Mouse (Mus musculus) MN1 (cell line): Measurements from ENCODE around the gene Dclre1a.
"Not testable (repeated sequence)": the region's sequence is repeated elsewhere in the genome, so short reads cannot be mapped to it uniquely, and the experiment has no call there.

Source experiments
- DNase-seq: peaks from one replicate; pipeline ENCODE4 v3.0.0-alpha.2; 2016; ENCODE audit warnings: low spot score

Gene Dclre1a

GRCm38 (mm10) chr19:56548230-56549032, 409 bp upstream of the Dclre1a start, which contains the start of gene Nhlrc2:
Nhlrc2 (plus strand) TSS chr19:56548261.
- peak; percentile 90 for DNase-seq

GRCm38 (mm10) chr19:56546031-56546430, 2.0 kb downstream of the Dclre1a start:
- no peak for DNase-seq

DNA sequence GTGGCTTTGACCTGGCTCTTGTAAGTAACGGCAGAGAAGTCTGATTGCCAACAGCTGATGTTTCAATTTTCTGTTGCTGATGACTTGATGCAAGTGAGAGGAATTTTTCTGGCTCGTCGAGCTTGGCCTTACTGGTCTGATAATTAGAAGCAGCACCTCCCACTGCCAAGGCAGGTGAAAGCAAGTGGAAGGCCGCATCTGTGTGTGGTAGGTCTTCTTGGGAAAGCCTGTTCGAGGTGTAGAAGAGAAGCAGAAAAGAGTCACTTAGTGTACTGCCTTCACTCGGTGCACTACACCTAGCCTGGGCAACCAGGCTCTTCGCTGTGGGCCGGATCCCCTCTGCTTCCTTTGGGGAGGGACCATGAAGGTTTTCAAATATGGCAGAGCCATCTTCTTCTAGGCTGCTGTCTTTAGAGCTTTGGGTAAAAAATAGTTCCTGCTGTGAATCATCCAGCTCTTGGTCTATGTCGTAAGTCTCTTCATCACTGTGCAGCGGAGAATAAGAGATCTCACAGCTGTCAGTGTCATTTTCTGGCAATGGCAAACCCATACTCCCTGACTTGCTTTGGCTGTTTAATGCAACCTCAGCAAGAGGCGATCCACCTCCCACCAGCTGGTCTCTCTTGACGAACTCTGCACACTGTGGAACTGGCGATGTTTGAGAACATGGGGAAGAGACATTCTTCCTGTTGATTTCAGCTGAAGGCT, 3.2 kb downstream of the Dclre1a start:
- DNase-seq = no peak

DNA sequence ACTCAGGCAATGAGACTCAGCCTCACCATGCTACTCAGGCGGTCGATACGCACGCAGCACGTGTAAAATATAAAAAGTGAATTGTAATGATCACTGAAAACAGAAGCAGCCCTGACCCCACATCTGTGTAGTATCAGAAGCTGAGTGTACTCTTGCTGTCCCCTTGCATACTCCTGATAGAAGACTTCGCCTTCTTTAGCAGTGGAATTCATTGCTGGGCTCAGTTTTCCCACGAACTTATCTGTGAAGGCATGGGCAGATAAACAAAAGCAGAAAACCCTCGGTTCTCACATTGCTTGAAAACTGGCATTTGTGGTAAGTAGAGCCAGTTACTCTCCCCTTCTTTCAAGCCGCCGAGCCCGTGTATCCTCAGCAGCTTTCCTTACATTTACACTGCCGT, 4.7 kb downstream of the Dclre1a start:
- DNase-seq = no peak

DNA sequence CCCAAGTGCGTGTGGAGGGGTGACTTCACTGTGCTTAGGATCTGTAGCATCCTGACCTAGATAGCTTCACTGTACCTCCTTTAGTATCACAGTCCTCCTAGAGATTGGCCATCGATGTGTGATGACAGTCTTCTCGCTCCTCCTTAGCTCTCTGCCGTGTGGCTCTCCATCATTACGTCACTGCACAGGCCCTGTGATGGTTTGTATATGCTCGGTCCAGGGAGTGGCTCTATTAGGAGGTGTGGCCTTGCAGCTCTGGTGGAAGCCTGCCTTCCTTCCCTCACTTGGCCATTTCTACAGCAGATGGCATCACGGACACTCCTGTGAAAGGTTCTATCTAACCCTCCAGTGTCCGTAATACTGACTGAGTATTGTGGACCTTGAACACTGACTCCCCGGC, 12.3 kb downstream of the Dclre1a start:
- no peak for DNase-seq

GRCm38 (mm10) chr19:56535064-56535463, 13.0 kb downstream of the Dclre1a start:
- DNase-seq = no peak

GRCm38 (mm10) chr19:56534337-56534736, 13.7 kb downstream of the Dclre1a start:
- DNase-seq = no peak

DNA sequence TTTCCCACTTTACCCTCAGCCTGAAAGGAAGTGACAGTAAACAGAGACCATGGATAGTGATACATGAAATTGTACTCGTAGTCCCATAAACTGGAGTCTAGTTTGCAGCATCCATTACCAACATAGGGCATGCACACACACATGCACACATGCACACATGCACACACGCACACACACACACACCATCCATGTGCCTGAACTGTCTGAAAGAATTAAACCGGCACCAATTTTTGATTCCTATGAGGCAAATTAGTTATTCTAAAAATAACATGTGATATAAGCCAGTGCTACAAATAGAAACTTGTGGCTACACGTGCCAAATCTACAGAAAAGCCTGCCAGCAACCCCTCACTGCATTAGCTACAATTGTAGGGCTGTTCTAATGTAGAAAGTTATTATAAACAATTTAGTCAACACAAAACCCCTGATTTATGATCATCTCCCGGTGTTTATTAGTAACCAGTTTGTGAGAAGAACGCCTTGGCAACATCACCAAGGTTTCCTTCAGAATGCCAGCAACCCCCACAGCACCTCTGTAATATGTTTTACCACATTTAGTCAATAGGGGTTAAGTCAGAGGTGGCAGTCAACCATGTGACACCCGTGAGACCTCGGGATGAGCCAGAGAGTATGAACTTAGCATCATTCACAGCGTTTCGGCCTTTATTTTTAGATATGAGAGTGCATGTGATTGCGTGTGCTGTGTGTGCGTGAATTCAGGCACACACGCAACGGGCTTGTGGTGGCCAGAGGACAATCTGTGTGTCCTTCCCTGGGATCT, 14.5 kb downstream of the Dclre1a start:
- DNase-seq = no peak

- DNase-seq = no peak
Measured at GRCm38 (mm10) chr19:56531251-56531650, 16.8 kb downstream of the Dclre1a start.

DNA sequence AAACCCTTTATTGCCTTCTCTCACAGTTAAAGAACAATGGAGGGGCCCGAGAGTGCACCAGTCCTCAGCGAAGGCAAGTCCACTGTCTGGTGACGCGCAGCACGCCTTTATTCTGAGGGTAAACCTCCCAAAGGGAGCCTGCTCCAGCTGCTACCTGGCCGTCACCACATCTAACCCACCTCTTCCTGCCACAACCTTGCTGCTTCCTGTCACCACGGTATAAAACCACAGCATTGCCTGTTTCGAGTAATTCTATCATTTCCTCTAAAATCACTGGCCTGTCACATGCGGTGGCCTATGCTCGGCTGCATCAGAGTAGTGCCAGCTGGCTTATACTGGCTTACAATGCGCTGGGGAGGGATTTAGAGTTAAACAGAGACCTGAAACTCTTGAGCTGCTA, 17.5 kb downstream of the Dclre1a start:
- not testable (repeated sequence) for DNase-seq

DNA sequence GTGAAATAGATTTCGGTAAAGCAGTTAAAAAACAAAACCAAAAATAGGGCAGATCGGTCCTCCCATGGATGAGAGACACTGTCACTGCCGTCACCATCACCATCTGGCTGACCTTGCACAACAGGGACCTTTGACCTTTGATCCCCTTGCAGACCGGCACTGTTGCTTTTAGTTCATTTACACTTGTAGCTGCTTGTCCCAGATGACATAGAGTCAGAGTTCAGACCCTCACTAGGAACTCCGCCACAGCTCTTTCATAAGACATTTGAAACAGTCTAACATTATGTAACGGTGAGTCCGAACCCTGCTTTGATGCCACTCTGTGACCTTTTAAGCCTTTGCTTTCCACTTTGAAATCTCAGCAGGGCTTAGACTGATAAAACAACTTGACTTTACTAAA, 28.6 kb downstream of the Dclre1a start:
- not testable (repeated sequence) for DNase-seq

- not testable (repeated sequence) for DNase-seq
Measured at GRCm38 (mm10) chr19:56513527-56513926, 34.5 kb downstream of the Dclre1a start.

DNA sequence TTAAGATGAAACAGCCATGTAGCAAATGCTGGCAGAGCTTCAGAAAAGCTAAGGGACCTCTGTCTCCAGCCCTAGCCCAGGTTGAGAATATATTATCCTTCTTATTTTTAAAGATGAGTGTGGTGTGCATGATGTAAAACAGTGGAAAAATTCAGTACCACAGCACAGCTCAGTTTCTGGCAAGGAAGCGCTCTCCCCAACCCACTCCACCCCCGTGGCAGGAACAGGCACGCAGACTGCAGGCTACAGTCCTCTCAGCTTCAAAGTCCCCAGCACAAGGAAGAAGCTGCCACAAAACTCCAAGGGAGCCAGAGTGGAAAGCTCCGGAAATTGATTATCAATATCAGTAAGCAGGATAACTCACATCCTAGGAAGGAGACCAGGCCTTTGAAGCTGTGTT, 36.8 kb downstream of the Dclre1a start:
- DNase-seq = not testable (repeated sequence)

DNA sequence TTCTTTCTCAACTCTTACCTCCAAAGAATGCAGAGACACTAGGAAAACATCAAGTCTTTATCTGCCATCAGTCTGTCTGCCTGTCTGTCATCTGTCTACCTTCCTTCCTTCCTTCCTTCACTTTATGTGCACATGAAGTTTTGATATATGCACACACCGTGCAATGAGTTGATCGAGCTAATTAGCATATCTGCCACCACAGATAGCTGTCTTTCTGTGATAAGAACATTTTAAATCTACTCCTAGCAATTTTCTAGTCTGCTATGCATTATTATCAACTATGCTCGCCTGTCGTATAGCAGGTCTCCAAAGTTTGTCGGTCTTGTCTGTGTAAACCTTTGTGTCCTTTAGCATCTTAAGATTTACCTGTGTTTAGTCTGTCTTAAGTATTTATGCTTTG, 44.5 kb downstream of the Dclre1a start:
- DNase-seq = not testable (repeated sequence)

- not testable (repeated sequence) for DNase-seq
Measured at GRCm38 (mm10) chr19:56503069-56503468, 45.0 kb downstream of the Dclre1a start.

DNA sequence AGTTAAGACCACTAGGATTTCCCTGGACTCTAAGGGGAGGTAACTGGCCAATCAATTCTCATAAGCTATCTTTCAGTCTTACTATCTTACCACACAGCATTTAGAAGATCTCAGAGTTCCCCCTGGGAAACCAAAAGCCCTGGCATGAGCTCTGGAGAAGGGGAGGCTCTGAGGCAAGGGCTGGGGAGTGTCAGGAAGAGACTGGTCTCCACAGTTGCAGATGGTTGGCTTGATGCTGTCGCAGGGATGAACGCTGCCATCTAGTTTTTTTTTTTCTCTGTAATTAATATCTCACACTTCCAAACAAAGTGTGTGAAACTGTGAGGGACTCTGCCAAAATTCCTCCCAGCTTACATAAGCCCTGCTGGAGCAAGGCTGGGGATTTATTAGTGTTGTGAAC, 53.9 kb downstream of the Dclre1a start:
- not testable (repeated sequence) for DNase-seq

- DNase-seq = no peak
Measured at GRCm38 (mm10) chr19:56489601-56490000, 58.4 kb downstream of the Dclre1a start.

- DNase-seq = no peak
Measured at GRCm38 (mm10) chr19:56487339-56487738, 60.7 kb downstream of the Dclre1a start.

GRCm38 (mm10) chr19:56486926-56487325, 61.1 kb downstream of the Dclre1a start:
- no peak for DNase-seq

DNA sequence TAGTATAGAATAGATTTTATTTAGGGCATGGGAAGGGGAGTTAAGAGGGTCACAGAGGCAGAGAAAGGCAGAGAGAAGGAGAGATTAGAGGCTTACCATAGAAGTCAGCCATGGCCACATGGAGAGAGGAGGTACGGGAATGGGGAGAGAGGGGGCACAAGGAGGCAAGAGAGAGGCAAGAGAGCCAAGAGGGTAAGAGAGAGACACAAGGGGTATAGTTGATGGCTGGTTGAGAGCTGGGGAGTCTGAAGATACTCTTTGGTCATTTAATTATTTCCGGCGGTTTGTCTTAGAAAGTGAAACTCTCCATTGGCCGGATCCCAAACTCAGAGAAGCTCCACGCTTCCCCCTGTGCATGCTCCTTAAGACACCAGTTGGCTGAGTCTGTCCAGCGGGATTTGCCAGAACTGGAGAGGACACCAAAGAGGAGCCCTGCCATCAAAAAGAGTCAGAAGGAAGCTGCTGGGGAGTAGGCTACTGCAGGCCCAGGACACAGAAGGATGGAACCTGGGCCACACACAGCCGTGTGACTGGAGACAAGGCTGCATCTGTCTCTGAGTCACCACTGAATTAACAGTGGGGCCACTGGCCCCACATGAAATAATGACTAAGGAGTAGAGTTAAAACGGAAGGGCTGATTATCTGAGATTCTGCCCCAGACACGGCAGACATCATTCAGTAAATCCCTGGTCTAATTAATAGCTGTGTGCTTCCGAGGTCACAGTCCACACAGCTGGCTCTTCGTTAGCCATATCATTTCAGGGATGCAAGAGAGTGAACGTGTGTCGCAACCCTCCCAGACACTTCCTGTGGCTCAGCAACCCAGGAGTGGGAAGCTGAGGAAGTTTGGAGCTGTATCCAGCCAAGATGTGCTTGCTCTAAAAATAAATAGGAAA, 62.4 kb downstream of the Dclre1a start:
- peak; percentile 75 for DNase-seq

DNA sequence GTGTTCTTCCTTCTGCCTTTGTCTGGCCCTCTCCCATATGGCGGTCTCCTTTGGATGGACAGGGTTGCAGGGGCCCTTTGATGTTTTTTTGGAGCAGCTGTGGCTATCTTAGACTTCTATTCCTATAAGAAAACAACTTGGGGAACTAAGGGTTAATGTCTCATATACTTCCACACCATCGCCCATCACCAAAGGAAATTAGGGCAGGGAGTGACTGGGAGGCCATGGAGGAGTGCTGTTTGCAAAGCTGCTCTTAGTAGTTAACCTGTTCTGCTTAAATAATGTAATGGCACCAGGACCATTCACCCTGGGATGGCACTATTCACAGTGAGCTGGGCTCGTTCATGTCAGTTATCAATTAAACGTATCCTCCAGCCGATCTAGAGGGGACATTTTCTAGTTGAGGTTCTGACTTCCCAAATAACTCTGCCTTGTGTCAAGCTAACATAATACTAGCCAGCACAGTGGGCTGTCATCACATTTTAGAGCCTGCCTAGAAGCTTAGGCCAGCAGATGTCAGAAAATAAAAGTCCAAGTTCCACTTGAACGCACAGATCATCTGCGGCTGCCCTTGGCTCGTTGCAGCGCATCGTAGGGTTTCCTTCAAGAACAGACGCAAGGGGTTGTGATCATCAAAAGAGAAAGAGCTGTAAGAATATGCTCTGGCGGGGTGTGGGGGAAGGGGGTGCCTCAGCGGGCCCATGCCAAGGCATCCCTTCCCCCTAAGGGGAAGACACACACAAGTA, 63.2 kb downstream of the Dclre1a start:
- DNase-seq = peak; percentile 59
